Mouse (Mus musculus) left cerebral cortex, adult 6 months (tissue): ENCODE measurements around the gene Pglyrp4. TPM values are rescaled to one million over a fixed set of nuclear protein-coding genes. Genes with fewer than 3 reads are reported as not detected.

Experiments
- long read RNA-seq, 2 experiments: library from polyadenylated mRNA; unstranded; transcript quantifications; one replicate each; pipeline ENCODE4 v2.0.0; 2019 to 2020
- polyA plus RNA-seq: library from polyadenylated mRNA; unstranded; fragments of <200 nt; fragmentation: Nextera tagmentation; gene quantifications from 2 replicates; pipeline ENCODE4 v1.2.3, GENCODE M21; 2021

Pglyrp4 gene
- not detected in 2 replicates for polyA plus RNA-seq
- long read RNA-seq, experiment 1 = 0 reads
- long read RNA-seq, experiment 2 = 0 reads

DNA sequence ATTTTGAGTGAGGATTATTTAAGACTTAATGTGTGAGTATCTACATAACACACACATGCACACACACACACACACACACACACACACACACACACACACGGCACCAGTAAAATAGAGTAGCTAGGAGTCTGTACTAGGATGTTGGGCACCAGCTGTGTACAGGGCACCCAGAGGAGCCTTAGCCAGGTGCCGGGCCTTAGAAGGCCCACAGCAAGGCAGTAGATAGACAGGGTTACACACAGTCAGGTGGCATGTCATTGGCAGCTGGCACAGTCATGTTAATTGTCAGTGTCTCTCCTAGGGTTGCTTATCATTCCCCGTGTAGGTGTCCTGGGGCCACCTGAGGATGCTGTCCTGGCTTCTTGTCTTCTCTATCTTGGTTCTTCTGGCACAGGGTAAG lies at the start of gene Pglyrp4:
TSS of gene Pglyrp4 (plus strand) at position 301 of the 400 bp plus-strand sequence.

DNA sequence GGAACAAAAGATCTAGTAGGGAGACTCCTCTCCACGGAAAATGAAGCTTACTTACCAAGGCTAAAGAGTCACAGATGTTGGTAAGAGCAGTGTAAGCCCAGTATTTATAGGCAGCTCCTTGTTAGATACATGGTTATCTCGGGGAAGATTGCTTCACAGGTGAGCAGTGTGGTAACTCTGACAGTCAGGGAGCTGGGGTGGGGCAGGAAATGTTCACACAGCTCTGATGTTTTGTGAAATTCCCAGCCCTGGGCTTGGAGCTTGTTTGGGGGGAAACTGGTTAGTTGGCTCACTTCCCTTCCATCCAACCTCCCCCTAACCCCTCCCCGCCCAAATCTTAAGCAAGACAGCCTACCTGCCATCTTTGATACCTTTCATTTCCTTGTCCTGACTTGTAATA lies 31.1 kb upstream of the Pglyrp4 start, which contains the start of gene S100a9:
TSS of gene S100a9 (minus strand) at position 109 of the 400 bp plus-strand sequence.

DNA sequence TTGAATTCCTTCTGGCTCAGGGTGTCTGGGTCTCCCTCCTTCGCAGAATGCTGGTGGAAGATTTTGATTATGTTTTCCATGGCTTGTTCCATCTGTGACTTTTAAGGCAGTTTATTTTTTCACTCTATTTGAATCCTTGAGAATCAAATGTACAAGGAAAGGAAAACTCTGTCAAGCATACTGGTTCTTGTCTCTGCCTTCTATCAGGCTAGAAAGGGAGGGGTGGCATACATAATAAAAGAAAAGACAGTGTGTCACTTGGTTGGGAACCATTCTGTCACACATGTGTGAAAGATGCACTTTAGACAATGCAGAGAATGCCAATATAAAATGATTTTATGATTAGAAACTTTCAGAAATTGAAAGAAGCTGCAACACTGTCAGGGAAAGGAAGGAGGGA lies 51.1 kb downstream of the Pglyrp4 start, which contains the start of gene Gm5849:
TSS of gene Gm5849 (minus strand) at position 101 of the 400 bp plus-strand sequence.

Other genes starting within 250 kb of the Pglyrp4 start
- 82.3 and 99.2 TPM in 2 replicates for gene Snapin, start 235.9 kb upstream of the Pglyrp4 start, polyA plus RNA-seq
- gene Chtop, start 217.4 kb upstream of the Pglyrp4 start, polyA plus RNA-seq = 96.5 and 106 TPM in 2 replicates
- gene S100a1, start 212.5 kb upstream of the Pglyrp4 start, polyA plus RNA-seq = 326 TPM in 2 replicates
- 149 and 180 TPM in 2 replicates for gene S100a13, start 212.5 kb upstream of the Pglyrp4 start, polyA plus RNA-seq
- gene S100a14, start 200.1 kb upstream of the Pglyrp4 start, polyA plus RNA-seq = not detected in 2 replicates
- gene S100a16, start 189.7 kb upstream of the Pglyrp4 start, polyA plus RNA-seq = 168 and 195 TPM in 2 replicates
- 2.1 and 3.0 TPM in 2 replicates for gene S100a3, start 166.3 kb upstream of the Pglyrp4 start, polyA plus RNA-seq
- gene S100a2, start 136.7 kb upstream of the Pglyrp4 start, polyA plus RNA-seq = not detected in 2 replicates
- gene Gm42674, start 125.0 kb upstream of the Pglyrp4 start, polyA plus RNA-seq = not detected in 2 replicates
- 4.3 and 6.4 TPM in 2 replicates for gene S100a4, start 123.1 kb upstream of the Pglyrp4 start, polyA plus RNA-seq
- gene S100a5, start 118.4 kb upstream of the Pglyrp4 start, polyA plus RNA-seq = 0.60 TPM in 1 of 2 replicates, not detected in the other
- 92.6 and 97.3 TPM in 2 replicates for gene S100a6, start 114.0 kb upstream of the Pglyrp4 start, polyA plus RNA-seq
- 0.16 and 0.31 TPM in 2 replicates for gene S100a7a, start 72.9 kb upstream of the Pglyrp4 start, polyA plus RNA-seq
- gene S100a8, start 57.9 kb upstream of the Pglyrp4 start, polyA plus RNA-seq = 1.4 and 2.0 TPM in 2 replicates
- 0.77 TPM in 1 of 2 replicates, not detected in the other for gene S100a9, start 31.2 kb upstream of the Pglyrp4 start, polyA plus RNA-seq
- not detected in 2 replicates for gene Gm5849, start 51.0 kb downstream of the Pglyrp4 start, polyA plus RNA-seq